Mouse (Mus musculus) liver, adult 2 months (tissue): ENCODE data around the gene Apobec4.
A peak's percentile ranks its signal among the peaks of the same experiment; 100 is the strongest.

Experiments
- CTCF ChIP-seq: fragments of 200-500 bp; IDR thresholded peaks from 2 replicates; pipeline ENCODE4 v1.5.1; 2011; ENCODE audit warnings: low read depth, low read length, control low read depth
- POLR2A ChIP-seq: fragments of 200-500 bp; IDR thresholded peaks from 2 replicates; pipeline ENCODE4 v1.6.1; 2011; ENCODE audit warnings: low read length, control low read depth; ENCODE audit not compliant: insufficient read depth; ENCODE audit errors: extremely low read depth

DNA sequence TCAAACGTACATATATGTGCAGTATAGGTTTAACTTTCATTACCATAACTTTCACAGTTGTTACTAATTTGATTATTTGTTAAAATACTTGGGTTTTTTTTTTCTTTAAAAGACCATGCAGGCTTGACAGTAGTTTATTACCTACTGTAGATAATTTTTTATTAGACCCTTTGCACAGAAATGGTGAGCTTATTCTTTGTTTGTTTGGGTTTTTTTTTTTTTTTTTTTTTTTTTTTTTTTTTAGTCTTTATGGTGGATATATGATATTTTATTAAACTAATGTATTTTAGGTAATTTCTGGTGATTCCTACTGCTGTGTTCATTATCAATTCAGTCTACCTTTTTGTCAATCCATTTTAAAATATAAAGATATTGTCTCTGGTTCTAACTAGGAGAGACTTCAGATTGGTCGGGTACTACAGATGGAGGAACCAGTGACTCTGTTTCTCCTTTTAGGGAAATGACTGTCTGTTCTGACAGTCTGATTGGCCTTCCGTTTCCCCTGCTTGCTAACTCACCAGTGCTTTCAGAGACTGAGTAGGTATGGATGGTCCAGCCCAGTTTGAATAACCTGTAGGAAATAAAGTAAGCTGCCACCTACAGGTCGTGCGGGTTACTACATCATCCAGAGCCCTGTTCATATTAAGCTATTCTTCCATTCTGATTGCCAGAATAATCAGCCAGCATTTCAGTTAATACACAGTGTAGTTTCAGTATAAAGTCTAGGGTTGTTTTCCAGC is 17.6 kb downstream of the Apobec4 start:
- TF ChIP-seq CTCF (peak; percentile 41), POLR2A (no peak)
